Mouse (Mus musculus) olfactory bulb, adult 2 months (tissue): ENCODE measurements around the gene Irgc1. TPM values are rescaled to one million over a fixed set of nuclear protein-coding genes. Genes with fewer than 3 reads are reported as not detected.

Experiments
- H3K27ac ChIP-seq: fragments of 200-500 bp; 2 replicates; pipeline ENCODE4 v1.5.1; 2012; ENCODE audit warnings: low read depth, low read length; ENCODE audit not compliant: insufficient read depth
- H3K4me1 ChIP-seq: fragments of 200-500 bp; 2 replicates; pipeline ENCODE4 v1.6.1; 2012; ENCODE audit warnings: low read length; ENCODE audit not compliant: control insufficient read depth, insufficient read depth
- H3K4me3 ChIP-seq: fragments of 200-500 bp; 2 replicates; pipeline ENCODE4 v1.5.1; 2012; ENCODE audit warnings: mild to moderate bottlenecking, low read depth, low read length, moderate library complexity; ENCODE audit not compliant: insufficient read depth
- CTCF ChIP-seq: fragments of 200-500 bp; IDR thresholded peaks from 2 replicates; pipeline ENCODE4 v1.5.1; 2012; ENCODE audit warnings: low read depth, mild to moderate bottlenecking, low read length, moderate library complexity; ENCODE audit not compliant: insufficient read depth
- POLR2A ChIP-seq: fragments of 200-500 bp; IDR thresholded peaks from 2 replicates; pipeline ENCODE4 v1.6.1; 2012; ENCODE audit warnings: mild to moderate bottlenecking, low read depth, low read length, moderate library complexity; ENCODE audit not compliant: insufficient read depth
- WGBS: fragments of 180-500 bp; shearing (Covaris S2); methylation state at CpG from one replicate; pipeline ENCODE4 v1.1.7; 2018; 5-methylcytosine and 5-hydroxymethylcytosine counted together
- polyA plus RNA-seq: library from polyadenylated mRNA; stranded (reverse); fragments of >200 nt; gene quantifications from 2 replicates; pipeline ENCODE4 v1.2.4, GENCODE M21; 2012; ENCODE audit warnings: low replicate concordance; ENCODE audit not compliant: missing spikeins, insufficient read depth, insufficient read length

The Irgc1 gene
- polyA plus RNA-seq, 1 experiment = not detected

DNA sequence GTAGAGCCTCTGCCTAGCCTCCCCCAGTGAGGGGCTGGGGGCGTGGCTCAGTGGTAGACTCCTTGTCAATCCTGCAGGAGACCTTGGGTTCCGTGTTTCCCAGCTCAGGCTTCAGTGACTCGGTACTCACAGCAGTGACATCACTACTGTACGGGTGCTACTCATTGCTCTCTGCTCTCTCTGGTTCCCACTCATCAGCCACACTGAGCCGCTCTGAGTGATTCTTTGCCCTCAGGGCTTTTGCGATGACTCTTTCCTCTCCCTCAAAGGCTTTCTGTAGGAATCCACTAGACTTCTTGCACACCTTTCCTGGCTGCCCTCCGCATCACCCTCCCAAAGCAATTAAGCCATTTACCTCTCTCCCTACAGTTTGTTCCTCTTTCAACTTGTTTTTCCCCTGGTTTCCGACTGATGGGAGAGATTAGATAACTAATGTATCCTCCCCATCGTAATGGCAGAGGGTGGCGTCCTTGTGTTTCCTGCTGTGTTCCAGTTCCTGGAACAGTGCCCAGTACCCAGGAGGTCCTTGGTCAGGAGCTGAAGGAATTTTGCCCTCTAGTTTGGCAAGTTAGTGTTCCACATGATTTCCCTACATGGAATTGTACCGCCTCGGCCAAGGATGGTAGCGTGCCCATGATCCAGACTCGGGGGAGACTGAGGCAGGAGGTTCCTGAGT lies 9.4 kb upstream of the Irgc1 start:
- no peak overlapping the region for H3K27ac ChIP-seq

DNA sequence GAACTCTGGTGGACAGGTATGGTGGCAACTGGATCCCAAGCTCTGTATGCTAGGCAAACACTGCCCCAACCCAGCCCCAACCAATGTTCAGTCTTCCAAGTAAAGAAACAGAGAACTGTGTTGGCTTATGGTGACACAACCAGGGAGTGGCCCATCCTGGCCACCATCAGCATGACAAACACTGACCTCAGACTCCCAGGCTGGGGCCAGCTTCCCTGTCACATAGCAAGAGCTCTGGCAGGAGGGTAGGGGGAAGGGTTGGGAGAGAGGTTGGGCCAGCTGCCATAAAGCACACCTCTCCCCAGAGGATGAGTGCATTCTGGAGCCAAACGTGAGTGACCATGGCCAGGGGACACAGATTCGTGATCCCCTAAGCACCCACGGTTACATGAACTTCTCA lies 7.7 kb upstream of the Irgc1 start:
- no peak overlapping the region for H3K27ac ChIP-seq
- H3K4me3 ChIP-seq = no peak overlapping the region
- H3K4me1 ChIP-seq = peaks cover 7% of the 10 kb centered on the region
- TF ChIP-seq POLR2A (no peak), CTCF (no peak)
- WGBS = 69% methylated on average over 3 of the region's 3 CpGs

More for the DNA sequence above, 9.4 kb upstream of the Irgc1 start:
- TF ChIP-seq POLR2A = no peak
- Histone ChIP-seq H3K4me1 (peaks cover 7% of the 10 kb centered on the region), H3K4me3 (no peak overlapping the region)
- 51% methylated on average over 14 of the region's 14 CpGs for WGBS

DNA sequence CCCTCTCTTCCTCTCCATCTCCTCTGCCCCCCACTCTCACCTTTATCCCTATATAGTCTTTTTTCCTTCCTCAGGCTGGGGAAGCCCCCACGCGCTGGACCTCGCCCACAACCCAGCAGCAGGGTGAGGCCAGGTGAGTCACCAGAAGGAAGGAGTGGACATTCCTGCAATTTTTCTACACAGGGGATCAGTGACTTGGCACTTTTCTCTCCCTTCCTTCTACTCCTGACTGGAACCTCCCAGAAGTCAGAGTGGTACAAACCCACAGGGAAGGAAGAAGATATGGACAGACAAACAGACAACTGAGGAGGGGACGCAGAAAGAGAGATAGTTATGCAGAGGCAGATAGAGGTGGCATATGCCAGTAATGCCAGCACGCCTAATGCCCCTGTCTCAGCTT lies 7.3 kb upstream of the Irgc1 start:
- TF ChIP-seq CTCF (no peak), POLR2A (no peak)
- Histone ChIP-seq H3K27ac (no peak overlapping the region), H3K4me1 (peaks cover 7% of the 10 kb centered on the region), H3K4me3 (no peak overlapping the region)
- WGBS = 90% methylated on average over 5 of the region's 5 CpGs

DNA sequence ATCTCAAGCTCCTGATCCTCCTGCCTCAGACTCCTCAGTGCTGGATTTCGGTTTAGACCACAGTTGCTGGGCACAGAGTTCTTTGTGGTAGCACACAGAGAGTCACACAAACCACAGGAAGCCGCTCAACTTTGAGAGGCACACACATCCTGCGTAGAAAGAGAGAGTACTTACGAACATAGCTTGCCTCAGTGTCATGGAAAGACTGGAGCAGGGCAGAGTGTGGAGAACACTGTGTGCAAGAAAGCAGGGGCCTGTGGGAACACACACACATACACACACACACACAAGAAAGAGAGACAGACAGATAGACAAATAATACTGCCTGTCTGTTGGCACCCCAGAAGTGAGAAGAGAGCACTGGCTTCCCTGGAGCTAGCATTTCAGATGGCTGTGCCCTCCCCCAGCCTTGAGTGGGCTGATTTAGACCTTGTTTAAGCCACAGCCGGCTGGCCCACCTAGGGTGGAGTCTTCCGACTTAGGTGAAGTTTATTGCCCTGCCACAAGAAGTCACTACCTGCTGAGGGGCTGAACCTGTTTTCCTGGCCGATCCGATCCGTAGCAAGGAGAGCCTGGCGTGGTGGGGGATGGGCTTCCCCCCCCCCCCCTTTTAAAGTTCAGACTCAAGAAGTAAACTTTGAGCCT lies 5.8 kb upstream of the Irgc1 start:
- WGBS = 76% methylated on average over 10 of the region's 10 CpGs

DNA sequence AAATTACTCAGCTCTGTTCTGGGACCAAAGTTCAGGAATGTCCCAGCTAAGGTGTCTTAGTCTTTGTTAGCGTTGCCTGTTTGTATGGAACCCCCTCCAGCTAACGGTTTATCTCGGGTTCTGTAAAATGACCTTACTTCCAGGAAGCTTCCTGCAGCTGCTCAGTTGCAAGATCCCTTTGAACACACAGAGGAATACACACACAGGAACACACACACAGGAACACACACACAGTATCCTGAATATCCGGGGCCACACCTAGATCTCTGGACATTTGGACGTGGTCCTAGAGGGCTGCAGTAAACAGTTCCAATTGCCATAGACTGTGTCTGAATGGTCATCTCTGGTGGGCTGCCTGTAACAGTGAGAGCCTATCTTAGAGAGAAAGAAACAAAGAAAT lies 3.6 kb upstream of the Irgc1 start:
- 81% methylated on average over 5 of the region's 5 CpGs for WGBS
- H3K4me3 ChIP-seq = no peak overlapping the region
- TF ChIP-seq CTCF = no peak
- no peak for TF ChIP-seq POLR2A
- no peak overlapping the region for H3K27ac ChIP-seq
- H3K4me1 ChIP-seq = no peaks in the 10 kb centered on the region

More for the DNA sequence above, 5.8 kb upstream of the Irgc1 start:
- H3K27ac ChIP-seq = no peak overlapping the region
- H3K4me1 ChIP-seq = peaks cover 6% of the 10 kb centered on the region
- no peak overlapping the region for H3K4me3 ChIP-seq
- TF ChIP-seq CTCF = no peak
- TF ChIP-seq POLR2A = no peak

DNA sequence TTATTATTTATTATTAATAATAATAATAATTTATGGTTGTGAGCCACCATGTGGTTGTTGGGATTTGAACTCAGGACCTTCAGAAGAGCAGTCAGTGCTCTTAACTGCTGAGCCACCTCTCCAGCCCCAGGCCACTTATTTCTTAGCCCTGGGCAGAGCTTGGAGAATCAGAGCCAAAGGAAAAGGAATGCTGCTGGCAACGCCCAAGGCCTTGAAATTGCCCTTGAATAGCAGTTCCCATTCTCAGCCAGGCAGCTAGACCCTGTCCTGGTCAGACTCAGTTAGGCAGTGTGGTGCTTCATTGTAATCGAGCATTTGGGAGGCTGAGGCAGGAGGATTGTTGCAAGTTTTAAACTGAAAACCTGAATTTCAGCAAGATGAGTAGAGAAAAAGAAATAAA lies 2.1 kb upstream of the Irgc1 start:
- TF ChIP-seq CTCF = no peak
- TF ChIP-seq POLR2A = no peak
- WGBS = 83% methylated on average over 2 of the region's 2 CpGs

DNA sequence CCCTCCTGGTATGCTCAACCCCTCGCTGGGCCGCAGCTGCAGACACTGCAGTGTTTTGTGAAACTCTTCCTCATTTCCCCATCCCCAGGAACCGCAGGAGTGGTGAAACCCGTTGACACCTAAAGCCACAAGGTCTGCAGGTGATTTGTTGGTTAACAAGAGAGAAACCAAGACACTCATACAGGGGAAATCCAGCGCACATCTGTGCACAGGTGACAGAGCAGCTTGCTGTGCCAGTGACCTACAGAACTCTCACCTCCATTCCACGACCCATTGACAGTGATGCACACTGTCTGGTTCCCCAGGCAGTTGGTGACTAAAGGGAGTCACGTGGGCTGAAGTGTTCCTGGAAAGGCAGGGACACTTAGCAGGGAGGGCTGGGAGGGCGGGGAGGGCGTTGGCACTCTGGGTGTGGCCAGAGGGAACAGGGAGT lies 1.5 kb downstream of the Irgc1 start:
- WGBS = 74% methylated on average over 9 of the region's 9 CpGs
- no peak overlapping the region for H3K27ac ChIP-seq
- no peak for TF ChIP-seq POLR2A
- TF ChIP-seq CTCF = no peak
- H3K4me3 ChIP-seq = no peak overlapping the region
- peaks cover 9% of the 10 kb centered on the region for H3K4me1 ChIP-seq

More for the DNA sequence above, 2.1 kb upstream of the Irgc1 start:
- Histone ChIP-seq H3K27ac (no peak overlapping the region), H3K4me1 (0 out of 2 replicates have a peak, but pooled peaks cover 4% of the 10 kb centered on the region), H3K4me3 (no peak overlapping the region)

DNA sequence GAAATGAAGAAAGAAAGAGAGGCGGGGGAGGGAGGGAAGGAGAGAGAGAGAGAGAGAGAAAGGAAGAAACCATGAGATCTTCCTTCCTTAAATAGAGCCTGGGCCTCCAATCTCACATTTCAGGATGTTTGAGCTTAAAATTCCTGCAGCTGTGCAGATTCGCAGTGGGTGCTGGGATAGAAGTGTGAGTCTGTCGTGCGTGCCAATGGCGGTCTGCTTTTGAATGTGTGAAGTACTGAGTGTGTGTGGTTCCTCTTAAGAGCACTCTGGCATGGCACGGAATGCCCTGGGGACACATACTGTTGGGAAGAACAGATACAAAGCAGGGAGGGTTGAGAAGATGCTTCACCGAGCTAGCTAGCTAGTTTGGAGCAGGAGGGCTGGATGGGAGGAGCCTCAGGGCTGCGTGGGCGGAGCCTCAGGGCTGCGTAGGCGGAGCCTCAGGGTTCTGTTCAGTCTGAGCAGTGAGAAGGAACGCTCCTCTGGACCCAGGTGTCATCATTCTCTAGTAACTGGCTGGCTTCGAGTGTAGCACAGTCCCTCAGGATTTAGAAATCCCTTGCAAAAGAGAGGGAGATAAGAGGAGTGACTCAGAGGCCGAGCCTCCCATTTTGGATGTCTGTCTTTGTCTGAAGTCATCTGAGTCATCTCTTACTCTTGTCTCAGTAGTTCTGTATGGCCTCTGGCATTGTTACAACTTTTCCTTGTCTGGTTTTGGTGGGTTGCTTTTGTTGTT lies 3.1 kb downstream of the Irgc1 start:
- H3K4me1 ChIP-seq = peaks cover 9% of the 10 kb centered on the region
- no peak overlapping the region for H3K27ac ChIP-seq
- no peak overlapping the region for H3K4me3 ChIP-seq
- TF ChIP-seq CTCF (no peak), POLR2A (no peak)
- 40% methylated on average over 14 of the region's 14 CpGs for WGBS
